Mouse (Mus musculus) brain, adult 2 months (tissue): ENCODE measurements at regions not wholly inside any gene's neighbourhood (a gene's known extent, or its start where the extent isn't known, plus 50 kb on each side); places are given as distances from the start of the nearest gene placed in this dataset.

Experiments
- DNase-seq: peaks from one replicate; pipeline ENCODE4 v3.0.0; 2011; ENCODE audit warnings: low read depth, low spot score

DNA sequence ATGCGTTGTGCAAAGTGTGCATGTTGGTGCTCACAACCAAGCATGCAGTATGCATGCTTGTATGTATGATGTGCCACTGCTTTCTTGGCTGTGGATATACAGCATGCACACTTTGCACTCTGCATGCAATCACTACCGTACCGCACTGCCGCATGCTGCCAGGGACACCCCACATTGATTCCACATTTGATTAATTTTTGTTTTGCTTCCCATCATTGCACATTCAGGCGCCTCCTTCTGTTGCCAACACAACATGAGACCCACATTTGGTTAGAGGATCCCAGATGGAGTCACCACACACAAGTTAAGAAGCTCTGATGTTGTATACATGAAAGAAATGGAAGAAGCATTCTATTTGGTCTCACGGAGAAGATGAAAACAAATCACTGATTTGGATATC is 211.2 kb upstream of the Id4 start:
- no peak for DNase-seq

DNA sequence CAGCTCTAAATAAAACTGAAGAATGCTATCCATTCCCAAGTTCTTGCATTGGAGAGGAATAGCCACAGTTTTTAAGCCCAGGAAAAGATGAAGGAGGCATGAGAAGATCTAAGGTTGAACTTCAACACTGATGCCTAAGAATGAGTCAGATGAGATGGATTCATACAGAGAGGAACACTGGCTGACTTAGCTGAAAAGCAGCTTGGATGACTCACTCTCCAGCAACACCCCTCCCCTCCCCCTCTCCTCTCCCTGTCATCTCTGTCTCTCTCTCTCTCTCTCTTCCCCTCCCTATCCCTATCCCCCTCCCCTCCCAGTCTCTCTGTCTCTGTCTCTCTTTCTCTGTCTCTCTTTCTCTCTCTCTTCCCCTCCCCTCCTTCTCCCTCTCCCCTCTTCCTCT is 186.4 kb upstream of the Id4 start:
- peak; percentile 87 for DNase-seq

DNA sequence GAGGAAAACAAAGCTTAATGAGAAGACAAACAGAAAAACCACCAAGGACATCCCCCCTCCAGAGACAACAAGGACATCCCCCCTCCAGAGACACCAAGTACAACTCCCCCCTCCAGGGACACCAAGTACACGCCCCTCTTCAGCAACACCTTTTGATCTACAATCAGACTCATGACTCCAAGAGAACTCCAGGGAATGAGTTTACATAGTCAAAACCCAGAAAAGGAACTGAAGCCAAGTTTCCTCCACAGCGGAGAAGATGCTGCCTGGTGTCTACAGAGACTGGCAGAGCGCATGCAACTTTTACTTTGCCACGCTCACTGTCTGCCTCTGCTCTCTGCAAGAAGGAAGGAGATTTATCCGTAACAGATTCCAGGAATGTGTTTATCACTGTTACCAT is 185.7 kb upstream of the Id4 start:
- DNase-seq = peak; percentile 55

GRCm38 (mm10) chr13:48078214-48078613 is 182.8 kb upstream of the Id4 start:
- peak; percentile 10 for DNase-seq

GRCm38 (mm10) chr13:48083294-48083693 is 177.7 kb upstream of the Id4 start:
- no peak for DNase-seq

- no peak for DNase-seq
Measured at GRCm38 (mm10) chr13:48083807-48084206, 177.2 kb upstream of the Id4 start.

DNA sequence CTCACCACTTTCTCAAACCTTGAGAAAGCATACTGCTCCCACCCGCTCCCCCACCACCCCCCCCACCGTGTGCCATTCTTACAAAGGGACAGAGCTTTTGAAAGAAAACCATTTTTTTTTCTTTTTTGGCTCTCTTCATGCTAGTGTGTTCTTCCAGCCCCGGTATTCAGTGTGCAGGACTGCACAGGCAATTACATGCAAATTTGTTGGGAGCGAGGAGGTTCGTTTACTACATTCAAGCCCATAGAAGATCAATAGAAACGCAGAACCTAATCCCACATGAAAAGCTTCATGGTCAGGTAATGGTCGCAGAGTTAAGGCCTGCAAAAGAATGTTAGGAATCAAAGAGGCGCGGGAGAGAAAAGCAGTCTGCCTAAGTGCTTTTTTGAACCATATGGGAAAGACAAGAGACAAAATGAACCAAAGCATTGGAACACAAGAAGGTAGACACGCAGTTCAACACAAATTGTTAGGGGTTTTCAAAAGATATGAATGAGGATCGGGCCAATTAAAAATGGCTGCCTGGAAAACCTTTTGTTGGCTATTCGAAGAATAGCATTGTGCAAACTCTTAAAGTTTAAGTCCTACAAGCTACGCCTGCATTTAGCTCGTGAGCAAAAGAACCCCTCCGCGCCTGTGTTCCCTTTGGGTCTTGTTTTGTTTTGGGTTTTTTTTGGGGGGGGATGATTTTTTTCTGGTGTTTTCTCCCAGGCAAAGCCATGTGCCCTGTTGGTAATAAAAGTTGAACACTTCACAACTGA is 166.6 kb upstream of the Id4 start:
- no peak for DNase-seq

GRCm38 (mm10) chr13:48102156-48102555 is 158.9 kb upstream of the Id4 start:
- no peak for DNase-seq

GRCm38 (mm10) chr13:48102576-48102975 is 158.5 kb upstream of the Id4 start:
- no peak for DNase-seq

DNA sequence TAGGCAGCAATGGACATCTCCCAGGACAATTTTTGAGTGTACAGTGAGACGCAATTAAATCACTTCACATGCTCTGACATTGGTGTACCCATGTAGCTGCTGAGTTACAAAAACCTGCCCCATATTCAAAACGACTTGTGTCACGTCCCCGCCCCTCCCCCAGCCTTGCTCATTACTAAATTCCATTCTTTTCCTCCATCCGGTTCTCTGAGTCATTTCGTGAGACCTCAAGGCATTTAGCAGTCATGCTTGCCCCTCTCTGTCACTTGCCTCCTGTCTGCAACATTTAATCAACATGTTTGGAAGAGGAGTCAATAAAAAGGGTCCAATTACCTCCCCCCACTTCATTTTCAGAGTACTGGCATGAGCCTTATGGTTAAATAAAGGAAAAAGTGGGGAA is 156.3 kb upstream of the Id4 start:
- DNase-seq = no peak

GRCm38 (mm10) chr13:48106946-48107345 is 154.1 kb upstream of the Id4 start:
- DNase-seq = no peak

DNA sequence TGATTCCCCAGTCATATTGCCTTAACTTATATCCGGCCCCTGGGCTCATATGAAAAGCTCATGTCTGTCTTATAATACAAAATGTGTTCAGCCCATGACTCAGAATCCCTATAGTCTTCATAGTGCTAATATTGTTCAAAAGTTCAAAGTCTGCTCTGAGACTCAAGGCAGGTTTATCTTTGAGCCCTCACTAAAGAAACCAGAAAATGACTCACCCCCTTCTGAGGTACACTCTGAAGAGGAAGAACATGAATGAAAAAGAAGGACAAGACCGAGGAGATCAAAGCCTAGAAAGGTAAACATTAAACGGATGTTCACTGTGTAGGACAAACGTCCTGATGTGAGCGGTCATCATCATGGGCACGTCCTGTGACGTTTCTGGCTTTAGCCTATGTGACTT is 145.1 kb upstream of the Id4 start:
- no peak for DNase-seq

DNA sequence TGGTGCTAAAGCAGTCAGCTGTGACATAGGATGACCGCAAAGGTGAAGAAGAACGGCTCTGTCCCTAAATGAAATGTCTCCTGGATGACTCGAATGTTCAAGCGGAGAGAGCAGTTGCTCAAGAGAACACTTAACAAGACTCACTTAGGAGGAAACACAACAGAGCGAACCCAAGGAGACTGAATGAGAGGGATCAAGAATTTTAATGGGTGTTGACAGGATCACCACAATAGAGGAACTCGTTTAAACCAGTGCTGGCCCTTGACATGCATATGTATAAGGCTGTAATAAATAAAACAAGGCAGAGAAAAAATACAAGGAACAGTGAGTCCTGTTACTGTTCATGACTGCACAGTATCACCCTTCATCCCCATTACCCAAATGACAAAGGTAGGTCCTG is 134.4 kb upstream of the Id4 start:
- no peak for DNase-seq

- peak; percentile 22 for DNase-seq
Measured at GRCm38 (mm10) chr13:48130724-48131123, 130.3 kb upstream of the Id4 start.

DNA sequence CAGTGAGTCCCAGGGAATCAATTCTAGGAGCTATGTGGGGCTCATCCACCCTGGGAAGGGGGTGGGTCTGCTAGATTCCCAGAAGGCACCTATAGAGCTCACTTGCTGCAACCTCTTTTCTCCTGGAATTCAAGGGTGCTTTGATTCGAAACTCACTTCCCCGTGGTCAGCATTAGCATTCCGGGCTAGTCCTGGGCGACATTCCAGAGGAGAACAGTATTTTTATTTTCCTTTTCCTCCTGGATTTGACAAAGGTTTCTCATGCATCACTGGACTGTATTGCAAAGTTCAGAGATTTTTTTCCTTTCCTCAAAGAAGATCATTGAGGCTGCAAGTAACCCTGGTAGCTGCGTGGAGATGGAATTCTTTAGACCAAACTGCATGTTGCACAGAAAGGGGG is 129.3 kb upstream of the Id4 start:
- DNase-seq = no peak

GRCm38 (mm10) chr13:48145976-48146375 is 115.1 kb upstream of the Id4 start:
- no peak for DNase-seq

- no peak for DNase-seq
Measured at GRCm38 (mm10) chr13:48147061-48147460, 114.0 kb upstream of the Id4 start.

GRCm38 (mm10) chr13:48153248-48153647 is 107.8 kb upstream of the Id4 start:
- DNase-seq = no peak

- DNase-seq = no peak
Measured at GRCm38 (mm10) chr13:48153684-48154413, 107.2 kb upstream of the Id4 start.

GRCm38 (mm10) chr13:48154414-48155105 is 106.5 kb upstream of the Id4 start:
- DNase-seq = no peak

- no peak for DNase-seq
Measured at GRCm38 (mm10) chr13:48159020-48159910, 101.8 kb upstream of the Id4 start.

- no peak for DNase-seq
Measured at GRCm38 (mm10) chr13:48160161-48160560, 100.9 kb upstream of the Id4 start.
